Mouse (Mus musculus) kidney, postnatal 36 days (tissue): ENCODE data around the gene Paics.
"Not testable (repeated sequence)": the region's sequence is repeated elsewhere in the genome, so short reads cannot be mapped to it uniquely, and the experiment has no call there.

Experiments used
- DNase-seq, 2 experiments: peaks; one replicate each; pipeline ENCODE4 v3.0.0; 2021 to 2022; ENCODE audit warnings: mixed read lengths in 2 of 2

Paics gene

GRCm38 (mm10) chr5:76951106-76952027, at the start of gene Paics, which contains the start of gene Ppat:
Gene Paics, plus strand, starts transcription at chr5:76951307.
Gene Ppat, minus strand, starts transcription at chr5:76951578.
- peak; percentile 99 for DNase-seq

GRCm38 (mm10) chr5:76902131-76902530, 49.0 kb upstream of the Paics start:
- no peak for DNase-seq

- no peak for DNase-seq
Observed at GRCm38 (mm10) chr5:76904713-76905404, 46.2 kb upstream of the Paics start.

- DNase-seq, result peak; percentile 95 to 97
Observed at GRCm38 (mm10) chr5:76905405-76906154, 45.5 kb upstream of the Paics start, which contains the start of gene Aasdh. Gene Aasdh, minus strand, starts transcription at chr5:76905514.

- DNase-seq, result no peak
Observed at GRCm38 (mm10) chr5:76906155-76906499, 45.0 kb upstream of the Paics start.

- DNase-seq, result no peak
Observed at GRCm38 (mm10) chr5:76910807-76911206, 40.3 kb upstream of the Paics start.

- DNase-seq, result not testable (repeated sequence)
Observed at GRCm38 (mm10) chr5:76912522-76912921, 38.6 kb upstream of the Paics start.

- DNase-seq, result no peak
Observed at GRCm38 (mm10) chr5:76922833-76923232, 28.3 kb upstream of the Paics start.

- peak; percentile 94 to 95 for DNase-seq
Observed at GRCm38 (mm10) chr5:76923428-76923827, 27.7 kb upstream of the Paics start.

GRCm38 (mm10) chr5:76924296-76924695, 26.8 kb upstream of the Paics start:
- DNase-seq, result no peak

GRCm38 (mm10) chr5:76928124-76928832, 22.8 kb upstream of the Paics start:
- DNase-seq, result peak; percentile 38 to 86

- peak; percentile 47 to 57 for DNase-seq
Observed at GRCm38 (mm10) chr5:76929180-76929877, 21.8 kb upstream of the Paics start.

- no peak for DNase-seq
Observed at GRCm38 (mm10) chr5:76939717-76940116, 11.4 kb upstream of the Paics start.

- no peak for DNase-seq
Observed at GRCm38 (mm10) chr5:76941975-76942374, 9.1 kb upstream of the Paics start.

- peak; percentile 53 to 78 for DNase-seq
Observed at GRCm38 (mm10) chr5:76942505-76942904, 8.6 kb upstream of the Paics start.

- DNase-seq, result peak in 1 of 2 experiments; percentile 54
Observed at GRCm38 (mm10) chr5:76944965-76945677, 6.0 kb upstream of the Paics start.

- no peak for DNase-seq
Observed at GRCm38 (mm10) chr5:76945678-76946033, 5.5 kb upstream of the Paics start.

- peak in 1 of 2 experiments; percentile 32 for DNase-seq
Observed at GRCm38 (mm10) chr5:76947142-76947541, 4.0 kb upstream of the Paics start.

GRCm38 (mm10) chr5:76947758-76948157, 3.3 kb upstream of the Paics start:
- DNase-seq, result no peak

GRCm38 (mm10) chr5:76950343-76951105, 583 bp upstream of the Paics start:
- peak in 1 of 2 experiments; percentile 49 for DNase-seq
